Mouse (Mus musculus): ENCODE measurements around the gene Mreg. TPM values are rescaled to one million over a fixed set of nuclear protein-coding genes. Genes with fewer than 3 reads are reported as not detected.

Gene Mreg
- polyA plus RNA-seq, 1 experiment from 2014 or later = 1.8 TPM

- ATAC-seq (ENCODE audit: insufficient read depth) = peak; percentile 82; the same call in 1 of the 2 replicates
- WGBS = 25% methylated on average over 23 of the region's 23 CpGs
- Histone ChIP-seq H3K36me3 (ENCODE audit: insufficient read depth) (no peaks in the 10 kb centered on the region), H3K9ac (no peak overlapping the region), H3K27ac (ENCODE audit: low read depth) (no peak overlapping the region), H3K4me3 (ENCODE audit: low read depth, low read length) (no peak overlapping the region), H3K4me1 (ENCODE audit: insufficient read depth) (no peaks in the 10 kb centered on the region), H3K9me3 (ENCODE audit: low read depth, low read length) (no peaks in the 10 kb centered on the region), H3K27me3 (ENCODE audit: insufficient read depth, low read length) (no peaks in the 10 kb centered on the region), H3K4me2 (0 out of 2 replicates have a peak overlapping the region, but pooled peaks have one; percentile 21)
- DNase-seq = peak; percentile 97
- TF ChIP-seq CTCF (IDR thresholded peaks at IDR 0.05; ENCODE audit: low read depth) = peak; percentile 94
These were observed 88.4 kb downstream of the Mreg start for GRCm38 (mm10) chr1:72123434-72124297.

- DNase-seq (no peak), ATAC-seq (ENCODE audit: insufficient read depth) (no peak)
- no peak overlapping the region for H3K27ac ChIP-seq (ENCODE audit: low read depth)
- no peak overlapping the region for H3K4me2 ChIP-seq
- H3K4me1 ChIP-seq (ENCODE audit: insufficient read depth) = no peaks in the 10 kb centered on the region
- H3K9ac ChIP-seq = no peak overlapping the region
- no peaks in the 10 kb centered on the region for H3K9me3 ChIP-seq (ENCODE audit: low read depth, low read length)
- WGBS = 82% methylated on average over 17 of the region's 17 CpGs
- no peaks in the 10 kb centered on the region for H3K36me3 ChIP-seq (ENCODE audit: insufficient read depth)
- no peak for TF ChIP-seq CTCF (IDR thresholded peaks at IDR 0.05; ENCODE audit: low read depth)
- H3K4me3 ChIP-seq (ENCODE audit: low read depth, low read length) = no peak overlapping the region
- H3K27me3 ChIP-seq (ENCODE audit: insufficient read depth, low read length) = no peaks in the 10 kb centered on the region
These were observed 90.4 kb downstream of the Mreg start for GRCm38 (mm10) chr1:72121608-72122185.

- no peak for DNase-seq
- no peaks in the 10 kb centered on the region for H3K36me3 ChIP-seq (ENCODE audit: insufficient read depth)
- H3K4me3 ChIP-seq (ENCODE audit: low read depth, low read length) = no peak overlapping the region
- no peak for ATAC-seq (ENCODE audit: insufficient read depth)
- whole genome bisulfite sequencing = 70% methylated on average over 4 of the region's 4 CpGs
- no peak overlapping the region for H3K9ac ChIP-seq
- H3K27ac ChIP-seq (ENCODE audit: low read depth) = no peak overlapping the region
- H3K9me3 ChIP-seq (ENCODE audit: low read depth, low read length) = no peaks in the 10 kb centered on the region
- H3K4me2 ChIP-seq = no peak overlapping the region
- no peaks in the 10 kb centered on the region for H3K27me3 ChIP-seq (ENCODE audit: insufficient read depth, low read length)
- TF ChIP-seq CTCF (IDR thresholded peaks at IDR 0.05; ENCODE audit: low read depth) = no peak
- no peaks in the 10 kb centered on the region for H3K4me1 ChIP-seq (ENCODE audit: insufficient read depth)
These were observed 92.1 kb downstream of the Mreg start for GRCm38 (mm10) chr1:72119981-72120380.

GRCm38 (mm10) chr1:72114206-72114605 lies 97.9 kb downstream of the Mreg start:
- H3K36me3 ChIP-seq (ENCODE audit: insufficient read depth) = no peaks in the 10 kb centered on the region
- no peaks in the 10 kb centered on the region for H3K27me3 ChIP-seq (ENCODE audit: insufficient read depth, low read length)
- DNase-seq (no peak), ATAC-seq (ENCODE audit: insufficient read depth) (no peak)
- no peak overlapping the region for H3K9ac ChIP-seq
- TF ChIP-seq CTCF (IDR thresholded peaks at IDR 0.05; ENCODE audit: low read depth) = no peak
- H3K4me3 ChIP-seq (ENCODE audit: low read depth, low read length) = no peak overlapping the region
- H3K4me2 ChIP-seq = no peak overlapping the region
- 71% methylated on average over 5 of the region's 5 CpGs for WGBS
- no peaks in the 10 kb centered on the region for H3K9me3 ChIP-seq (ENCODE audit: low read depth, low read length)
- H3K4me1 ChIP-seq (ENCODE audit: insufficient read depth) = no peaks in the 10 kb centered on the region
- no peak overlapping the region for H3K27ac ChIP-seq (ENCODE audit: low read depth)

Other genes starting within 250 kb of the Mreg start
- 22.7 and 25.6 TPM in 2 replicates for gene Pecr, start 72.0 kb upstream of the Mreg start, polyA plus RNA-seq (2014; fragmentation: Nextera tagmentation; extraction: Ambion mirVana)
- 1.1 and 2.3 TPM in 2 replicates for gene Tmem169, start 72.1 kb upstream of the Mreg start, polyA plus RNA-seq (2014; fragmentation: Nextera tagmentation; extraction: Ambion mirVana)
- 36.2 and 36.8 TPM in 2 replicates for gene Xrcc5, start 95.1 kb upstream of the Mreg start, polyA plus RNA-seq (2014; fragmentation: Nextera tagmentation; extraction: Ambion mirVana)

Measured in lung, embryonic 14.5 days (tissue).